Comparison of ENCODE assay signal across 16 mouse cellular contexts in the genomic region with DNA sequence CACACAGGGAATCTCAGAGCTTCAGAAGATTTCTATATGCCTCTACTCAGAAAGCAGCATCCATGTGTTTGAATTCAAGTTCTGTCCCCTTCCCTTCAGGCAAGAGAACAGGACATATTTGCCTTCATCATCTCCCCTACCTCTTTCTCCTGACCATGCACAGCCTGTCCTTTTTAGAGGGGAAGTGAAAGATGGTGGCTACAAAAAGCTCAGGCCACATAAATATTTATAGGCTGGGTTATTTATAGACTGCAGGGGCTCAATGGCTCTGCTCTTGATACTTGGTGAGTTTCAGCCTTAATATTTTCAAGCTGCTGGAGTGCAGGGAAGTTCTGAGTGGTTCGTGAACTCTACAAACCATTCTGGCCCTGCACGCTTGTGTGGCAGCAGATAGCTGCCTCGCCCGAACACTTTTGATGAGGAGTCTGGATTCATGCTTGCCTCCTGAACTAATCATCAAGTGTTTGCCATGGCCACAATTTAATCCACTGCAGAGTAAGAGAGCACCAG.
"Had no signal": no experiment of that assay in that cellular context is flagged by ENCODE, and none has a peak within 500 bp of the region (broad histone marks: within the 10 kb centered on the region; RNA-seq: fewer than 3 reads in every experiment).

No protein-coding gene starts in this region.

- H3K4me2 ChIP-seq: limb, embryonic 15.5 days; liver, embryonic 12.5 days; lung, embryonic 14.5 days; midbrain, embryonic 12.5 days; neural tube, embryonic 13.5 days had no signal

- H3K27ac ChIP-seq: limb, embryonic 15.5 days; liver, embryonic 12.5 days; midbrain, embryonic 12.5 days; neural tube, embryonic 13.5 days; stomach, postnatal 0 days had no signal

- H3K27me3 ChIP-seq: limb, embryonic 15.5 days; liver, embryonic 12.5 days; megakaryocyte, embryonic 14.5 days; midbrain, embryonic 12.5 days; neural tube, embryonic 13.5 days had no signal

- H3K36me3 ChIP-seq: limb, embryonic 15.5 days; liver, embryonic 12.5 days; midbrain, embryonic 12.5 days; neural tube, embryonic 13.5 days had no signal

- H3K9me3 ChIP-seq: limb, embryonic 15.5 days; liver, embryonic 12.5 days; midbrain, embryonic 12.5 days; neural tube, embryonic 13.5 days had no signal

- DNase-seq: kidney, postnatal 36 days; layer of hippocampus, adult 9-11 months; layer of hippocampus, postnatal 36 days; lung, embryonic 14.5 days; lung, postnatal 10 days; lung, postnatal 4 days; retina, postnatal 1 day; right cerebral cortex, postnatal 14 days; thymus, postnatal 4 days had no signal

- H3K9ac ChIP-seq: limb, embryonic 15.5 days; liver, embryonic 12.5 days; lung, embryonic 14.5 days; midbrain, embryonic 12.5 days; neural tube, embryonic 13.5 days had no signal

- H3K4me1 ChIP-seq: liver, embryonic 12.5 days; megakaryocyte, embryonic 14.5 days; midbrain, embryonic 12.5 days; neural tube, embryonic 13.5 days had no signal

- H3K4me3 ChIP-seq: limb, embryonic 15.5 days; liver, embryonic 12.5 days; megakaryocyte, embryonic 14.5 days; midbrain, embryonic 12.5 days; neural tube, embryonic 13.5 days had no signal

- ATAC-seq: liver, embryonic 12.5 days; midbrain, embryonic 16.5 days had no signal
